Mouse (Mus musculus) erythroblast, embryonic 14.5 days (primary cell): ENCODE data around the gene Tpp1. TPM values are rescaled to one million over a fixed set of nuclear protein-coding genes. Genes with fewer than 3 reads are reported as not detected.

Source experiments
- H3K27me3 ChIP-seq: 2 replicates; pipeline ENCODE4 v1.6.1; 2012; ENCODE audit warnings: inconsistent platforms; ENCODE audit not compliant: control insufficient read depth
- H3K36me3 ChIP-seq: 2 replicates; pipeline ENCODE4 v1.6.1; 2012; ENCODE audit warnings: mild to moderate bottlenecking, inconsistent platforms; ENCODE audit not compliant: control insufficient read depth
- H3K4me1 ChIP-seq: 2 replicates; pipeline ENCODE4 v1.6.1; 2012; ENCODE audit warnings: inconsistent platforms; ENCODE audit not compliant: control insufficient read depth
- H3K4me3 ChIP-seq: replicated peaks from 2 replicates; pipeline ENCODE3; 2012; ENCODE audit warnings: moderate library complexity, mild to moderate bottlenecking, inconsistent platforms
- H3K9me3 ChIP-seq: 2 replicates; pipeline ENCODE4 v1.6.1; 2012; ENCODE audit warnings: low read length, inconsistent platforms, mixed read lengths; ENCODE audit not compliant: control insufficient read depth
- GATA1 ChIP-seq: IDR thresholded peaks from 2 replicates; pipeline ENCODE4 v1.6.1; 2012; ENCODE audit warnings: low read length, inconsistent platforms, mixed read lengths
- TAL1 ChIP-seq: IDR thresholded peaks from 3 replicates; pipeline ENCODE4 v1.6.1; 2012; ENCODE audit warnings: low read length, inconsistent platforms, mixed read lengths
- polyA plus RNA-seq: library from polyadenylated mRNA; stranded (reverse); fragments of >175 nt; gene quantifications from 2 replicates; pipeline ENCODE4 v1.2.3, GENCODE M21; 2012

Gene Tpp1
- polyA plus RNA-seq, 1 experiment = 4.4 TPM

GRCm38 (mm10) chr7:105703184-105703583, 48.9 kb downstream of the Tpp1 start:
- Histone ChIP-seq H3K9me3 (no peaks in the 10 kb centered on the region), H3K4me3 (no peak overlapping the region), H3K4me1 (no peaks in the 10 kb centered on the region), H3K27me3 (no peaks in the 10 kb centered on the region), H3K36me3 (no peaks in the 10 kb centered on the region)
- TF ChIP-seq TAL1 (no peak), GATA1 (no peak)

Other genes with a start within 250 kb of the Tpp1 start
- gene Smpd1, start 197.9 kb downstream of the Tpp1 start, polyA plus RNA-seq = 2.2 and 2.8 TPM in 2 replicates
- gene Apbb1, start 170.6 kb downstream of the Tpp1 start, polyA plus RNA-seq = 0.01 and 0.19 TPM in 2 replicates
- gene Hpx, start 152.1 kb downstream of the Tpp1 start, polyA plus RNA-seq = not detected in 2 replicates
- 0.06 and 0.10 TPM in 2 replicates for gene Trim3, start 118.7 kb downstream of the Tpp1 start, polyA plus RNA-seq
- gene Timm10b, start 112.2 kb downstream of the Tpp1 start, polyA plus RNA-seq = 24.4 and 28.7 TPM in 2 replicates
- 1.5 and 1.7 TPM in 2 replicates for gene Arfip2, start 111.8 kb downstream of the Tpp1 start, polyA plus RNA-seq
- 2.6 and 14.1 TPM in 2 replicates for gene Gm45799, start 111.7 kb downstream of the Tpp1 start, polyA plus RNA-seq
- gene Dnhd1, start 101.4 kb downstream of the Tpp1 start, polyA plus RNA-seq = not detected in 2 replicates
- gene Ilk, start 15.6 kb downstream of the Tpp1 start, polyA plus RNA-seq = 2.9 and 3.1 TPM in 2 replicates
- gene Rrp8, start 14.8 kb downstream of the Tpp1 start, polyA plus RNA-seq = 0.76 and 0.80 TPM in 2 replicates
- gene Taf10, start 7.9 kb downstream of the Tpp1 start, polyA plus RNA-seq = 50.3 and 54.5 TPM in 2 replicates
- gene Dchs1, start 35.4 kb upstream of the Tpp1 start, polyA plus RNA-seq = 0.01 TPM in 1 of 2 replicates, not detected in the other
- gene Mrpl17, start 58.9 kb upstream of the Tpp1 start, polyA plus RNA-seq = 11.4 and 15.8 TPM in 2 replicates
- gene Gm4070, start 201.7 kb upstream of the Tpp1 start, polyA plus RNA-seq = not detected in 2 replicates